Mouse (Mus musculus) small intestine, adult 2 months (tissue): Measurements from ENCODE around the gene Gm45233. TPM values are rescaled to one million over a fixed set of nuclear protein-coding genes. Genes with fewer than 3 reads are reported as not detected.
A peak's percentile ranks its signal among the peaks of the same experiment; 100 is the strongest.

Experiments used
- H3K27ac ChIP-seq: fragments of 200-500 bp; 2 replicates; pipeline ENCODE4 v1.5.1; 2012; ENCODE audit warnings: low read depth, low read length, control low read depth, inconsistent platforms; ENCODE audit not compliant: insufficient read depth
- H3K27me3 ChIP-seq: fragments of 200-500 bp; 2 replicates; pipeline ENCODE4 v1.6.1; 2012; ENCODE audit warnings: mild to moderate bottlenecking, moderate library complexity, low read length, inconsistent platforms; ENCODE audit not compliant: control insufficient read depth, insufficient read depth
- H3K36me3 ChIP-seq: fragments of 200-500 bp; 2 replicates; pipeline ENCODE4 v1.6.1; 2012; ENCODE audit warnings: mild to moderate bottlenecking, low read length, control low read depth, inconsistent platforms; ENCODE audit not compliant: control insufficient read depth, insufficient read depth
- H3K4me1 ChIP-seq: fragments of 200-500 bp; 2 replicates; pipeline ENCODE4 v1.6.1; 2012; ENCODE audit warnings: low read length, inconsistent platforms, mixed read lengths; ENCODE audit not compliant: control insufficient read depth, insufficient read depth, insufficient read length
- H3K4me3 ChIP-seq: fragments of 200-500 bp; 2 replicates; pipeline ENCODE4 v1.5.1; 2012; ENCODE audit warnings: low read depth, mild to moderate bottlenecking, control low read depth, inconsistent platforms, low read length, moderate library complexity
- CTCF ChIP-seq: fragments of 200-500 bp; IDR thresholded peaks from 2 replicates; pipeline ENCODE4 v1.5.1; 2012; ENCODE audit warnings: low read depth, mild to moderate bottlenecking, control low read depth, inconsistent platforms, low read length, moderate library complexity, mixed read lengths; ENCODE audit not compliant: insufficient replicate concordance, insufficient read length; ENCODE audit errors: extremely low read depth
- POLR2A ChIP-seq: fragments of 200-500 bp; IDR thresholded peaks from 2 replicates; pipeline ENCODE4 v1.6.1; 2012; ENCODE audit warnings: low read depth, mild to moderate bottlenecking, control low read depth, inconsistent platforms, low read length, moderate library complexity
- WGBS: fragments of 180-500 bp; shearing (Covaris S2); methylation state at CpG from one replicate; pipeline ENCODE4 v1.1.7; 2018; 5-methylcytosine and 5-hydroxymethylcytosine counted together
- polyA plus RNA-seq: library from polyadenylated mRNA; depleted of rRNA; stranded (reverse); fragments of >200 nt; gene quantifications from 2 replicates; pipeline ENCODE4 v1.2.3, GENCODE M21; 2012

Gene Gm45233
- polyA plus RNA-seq, 1 experiment: 0.29 TPM

DNA sequence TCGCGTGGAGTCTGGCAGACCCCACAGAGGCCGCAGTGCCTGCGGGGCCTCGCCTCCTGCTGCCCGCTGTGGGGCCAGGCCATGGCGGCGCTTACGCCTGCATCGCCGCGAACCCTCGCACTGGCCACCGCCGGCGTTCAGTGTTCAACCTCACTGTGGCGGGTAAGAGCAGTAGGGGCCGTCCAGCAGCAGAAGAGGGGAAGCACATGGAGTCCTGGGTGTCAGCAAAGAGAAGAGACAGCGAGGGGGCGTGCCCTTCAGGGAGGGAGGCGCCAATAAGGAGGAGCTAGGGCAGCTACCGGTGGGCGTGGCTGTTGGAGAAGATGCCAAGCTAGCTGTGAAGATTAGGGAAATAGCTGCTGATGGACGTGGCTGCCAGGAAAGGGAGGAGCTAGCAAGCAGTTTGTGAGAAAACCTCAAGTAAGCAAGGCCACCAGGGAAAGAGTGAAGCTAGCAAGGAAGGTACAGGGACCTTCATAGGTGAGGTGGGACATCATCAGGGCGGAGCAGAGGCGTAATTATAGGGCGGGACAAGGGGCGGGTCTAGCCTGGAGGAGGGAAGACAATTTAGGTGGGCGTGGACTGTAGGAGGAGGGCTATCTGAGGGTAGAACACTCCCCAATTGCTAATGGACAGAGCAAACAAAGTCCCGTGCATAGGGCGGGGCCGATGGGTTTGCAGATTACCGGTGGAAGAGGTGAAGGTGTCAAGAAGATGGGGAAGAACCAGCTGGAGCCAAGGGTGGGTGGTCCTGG is 21.6 kb downstream of the Gm45233 start:
- Histone ChIP-seq H3K36me3 (no peaks in the 10 kb centered on the region), H3K27me3 (no peaks in the 10 kb centered on the region), H3K4me3 (peak overlapping the region; percentile 68), H3K4me1 (peaks cover 6% of the 10 kb centered on the region; the same call in 1 of the 2 replicates), H3K27ac (peak overlapping the region; percentile 14; the same call in 1 of the 2 replicates)
- TF ChIP-seq POLR2A (no peak), CTCF (no peak)
- under 1% methylated on average over 33 of the region's 33 CpGs for WGBS

DNA sequence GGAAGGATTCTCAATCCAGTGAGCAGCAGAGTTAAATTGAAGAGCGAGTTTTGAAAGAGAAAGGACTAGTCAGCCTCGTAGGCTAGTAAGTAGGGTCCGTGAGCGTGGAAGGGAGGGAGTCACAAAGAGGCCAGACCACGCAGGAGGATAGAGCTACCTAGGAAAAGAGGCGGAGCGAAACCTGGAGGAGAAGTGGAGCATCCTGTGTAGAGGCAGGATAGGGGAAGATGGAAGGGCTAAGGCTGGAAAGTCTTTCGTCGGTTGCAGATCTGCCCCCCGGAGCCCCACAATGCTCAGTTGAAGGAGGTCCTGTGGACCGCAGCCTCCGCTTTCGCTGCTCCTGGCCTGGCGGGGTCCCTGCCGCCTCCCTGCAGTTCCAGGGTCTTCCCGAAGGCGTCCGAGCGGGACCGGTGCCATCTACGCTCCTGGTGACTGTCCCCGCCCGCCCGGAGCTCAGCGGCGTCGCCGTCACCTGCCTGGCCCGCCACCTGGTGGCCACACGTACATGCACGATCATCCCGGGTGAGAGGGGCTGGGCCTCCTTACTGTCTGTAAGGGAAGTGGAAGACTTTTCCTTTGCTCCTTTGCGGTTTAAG is 22.3 kb downstream of the Gm45233 start:
- peak overlapping the region; percentile 68 for H3K4me3 ChIP-seq
- H3K27ac ChIP-seq: peak overlapping the region; percentile 6; the same call in 1 of the 2 replicates
- no peaks in the 10 kb centered on the region for H3K36me3 ChIP-seq
- no peaks in the 10 kb centered on the region for H3K27me3 ChIP-seq
- peaks cover 6% of the 10 kb centered on the region; the same call in 1 of the 2 replicates for H3K4me1 ChIP-seq
- WGBS: under 1% methylated on average over 33 of the region's 33 CpGs
- TF ChIP-seq CTCF (peak; percentile 90), POLR2A (no peak)

DNA sequence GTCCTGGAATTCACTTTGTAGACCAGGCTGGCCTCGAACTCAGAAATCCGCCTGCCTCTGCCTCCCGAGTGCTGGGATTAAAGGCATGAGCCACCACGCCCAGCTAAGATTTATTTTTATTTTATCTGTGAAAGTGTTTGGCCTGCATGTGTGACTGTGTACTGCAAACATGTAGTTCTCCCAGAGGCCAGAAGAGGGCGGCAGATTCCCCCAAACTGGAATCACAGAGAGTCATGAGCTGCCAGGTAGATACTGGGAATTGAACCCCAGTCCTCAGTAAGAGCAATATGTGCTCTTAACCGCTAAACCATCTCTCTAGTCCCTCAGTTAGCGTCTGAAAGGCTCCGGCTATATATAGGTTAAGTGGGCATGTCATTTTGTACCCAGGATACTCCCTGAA is 26.4 kb downstream of the Gm45233 start:
- Histone ChIP-seq H3K36me3 (no peaks in the 10 kb centered on the region), H3K27me3 (no peaks in the 10 kb centered on the region), H3K4me1 (no peaks in the 10 kb centered on the region), H3K4me3 (no peak overlapping the region), H3K27ac (no peak overlapping the region)
- no peak for TF ChIP-seq POLR2A
- TF ChIP-seq CTCF: peak; percentile 75; the same call in 1 of the 2 replicates
- 49% methylated on average over 8 of the region's 8 CpGs for WGBS

DNA sequence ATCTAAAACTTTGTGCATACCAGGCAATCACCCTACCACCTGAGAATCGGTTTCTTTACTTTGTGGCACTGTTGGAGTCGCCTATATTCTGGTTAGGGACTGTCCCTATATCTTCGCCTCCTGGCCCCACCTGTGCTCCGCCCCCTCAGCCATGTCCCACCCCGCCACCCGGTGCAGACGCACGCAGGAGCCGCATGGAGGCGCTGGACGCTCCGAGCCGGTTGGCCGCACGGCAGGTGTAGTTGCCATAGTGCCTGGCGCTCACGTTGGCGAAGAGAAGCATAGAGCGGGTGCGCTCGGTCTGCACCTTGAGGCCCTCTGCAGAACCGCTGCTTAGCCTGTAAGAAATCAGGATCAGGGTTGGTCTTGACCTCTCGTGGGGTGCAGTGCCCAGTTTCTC is 31.8 kb downstream of the Gm45233 start:
- no peaks in the 10 kb centered on the region for H3K36me3 ChIP-seq
- H3K4me1 ChIP-seq: no peaks in the 10 kb centered on the region
- TF ChIP-seq POLR2A: no peak
- no peak for TF ChIP-seq CTCF
- no peak overlapping the region for H3K4me3 ChIP-seq
- WGBS: 9% methylated on average over 23 of the region's 23 CpGs
- H3K27me3 ChIP-seq: peaks cover 18% of the 10 kb centered on the region
- H3K27ac ChIP-seq: no peak overlapping the region

DNA sequence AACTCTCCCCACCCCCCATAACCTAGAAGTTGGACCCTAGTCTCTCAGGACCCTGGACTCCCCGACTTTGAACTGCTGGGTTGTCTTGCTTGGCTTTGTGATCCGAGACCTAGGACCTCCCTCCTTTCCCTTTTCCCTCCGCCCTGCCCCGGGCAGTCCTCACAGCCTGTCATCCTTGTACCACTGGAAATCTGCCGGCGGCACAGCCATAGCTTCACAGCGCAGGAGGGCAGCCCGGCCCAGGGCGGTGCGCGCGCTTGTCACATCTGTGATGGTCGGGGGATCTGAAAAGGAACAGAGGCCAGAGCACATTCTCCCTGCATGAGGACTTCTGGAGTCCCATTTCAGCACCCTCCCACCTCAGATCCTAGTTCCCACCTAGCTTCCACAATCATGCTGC is 32.4 kb downstream of the Gm45233 start:
- H3K27me3 ChIP-seq: peaks cover 18% of the 10 kb centered on the region
- WGBS: 13% methylated on average over 13 of the region's 13 CpGs
- H3K27ac ChIP-seq: no peak overlapping the region
- no peaks in the 10 kb centered on the region for H3K36me3 ChIP-seq
- H3K4me3 ChIP-seq: no peak overlapping the region
- TF ChIP-seq CTCF (no peak), POLR2A (no peak)
- no peaks in the 10 kb centered on the region for H3K4me1 ChIP-seq

DNA sequence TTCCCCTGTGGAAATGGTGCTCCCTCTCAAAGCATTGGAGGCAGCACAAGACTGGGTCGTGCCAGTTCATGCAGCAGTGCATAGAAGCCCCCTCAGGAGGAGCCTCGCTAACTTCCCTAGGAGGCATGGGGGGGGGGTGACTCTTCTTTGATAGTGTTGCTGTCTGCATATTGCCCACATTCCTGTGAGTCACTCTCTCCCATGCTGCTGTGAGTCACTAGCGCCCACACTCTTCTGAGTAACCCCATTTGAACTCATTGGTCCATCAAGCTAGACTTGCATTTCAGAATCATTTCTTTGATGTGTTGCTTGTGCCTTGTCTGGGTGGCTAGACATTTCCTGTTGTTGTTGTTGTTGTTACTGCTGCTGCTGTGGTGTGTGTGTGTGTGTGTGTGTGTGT is 37.3 kb downstream of the Gm45233 start:
- TF ChIP-seq CTCF: no peak
- WGBS: 52% methylated on average over 3 of the region's 3 CpGs
- no peak overlapping the region for H3K4me3 ChIP-seq
- H3K4me1 ChIP-seq: no peaks in the 10 kb centered on the region
- peaks cover 10% of the 10 kb centered on the region; the same call in 1 of the 2 replicates for H3K27me3 ChIP-seq
- H3K36me3 ChIP-seq: no peaks in the 10 kb centered on the region
- H3K27ac ChIP-seq: no peak overlapping the region

DNA sequence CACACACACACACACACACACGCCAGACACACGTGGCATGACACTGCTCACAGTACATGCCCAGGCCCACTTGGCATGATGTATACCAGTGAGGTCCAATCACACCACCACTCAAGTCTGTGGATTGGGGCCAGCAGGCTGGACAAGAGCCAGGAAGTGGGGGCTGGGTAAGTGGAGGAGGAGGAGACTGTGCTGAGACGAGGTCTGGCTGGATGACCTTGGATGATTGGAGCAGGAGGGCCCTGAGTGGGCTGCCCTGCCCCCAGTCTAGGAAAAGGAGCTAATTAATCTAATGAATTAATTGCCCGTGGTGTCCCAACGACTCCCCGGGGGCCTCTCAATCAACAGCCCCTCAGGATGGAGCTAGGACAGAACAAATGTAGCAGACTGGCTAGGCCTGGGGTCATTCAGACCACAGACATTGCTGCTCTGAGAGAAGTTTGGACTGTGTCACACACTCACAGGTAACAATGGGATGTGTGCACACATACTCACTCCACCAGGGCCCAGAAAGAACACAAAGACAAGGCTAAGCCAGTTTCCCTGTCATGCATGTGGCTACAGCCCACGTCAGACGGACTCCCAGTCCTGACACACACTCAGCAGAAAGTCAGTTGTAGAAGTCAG is 38.3 kb downstream of the Gm45233 start:
- Histone ChIP-seq H3K4me3 (no peak overlapping the region), H3K27ac (no peak overlapping the region), H3K4me1 (no peaks in the 10 kb centered on the region), H3K36me3 (no peaks in the 10 kb centered on the region), H3K27me3 (0 out of 2 replicates have a peak, but pooled peaks cover under 1% of the 10 kb centered on the region)
- TF ChIP-seq CTCF (no peak), POLR2A (no peak)
- 63% methylated on average over 8 of the region's 8 CpGs for WGBS

DNA sequence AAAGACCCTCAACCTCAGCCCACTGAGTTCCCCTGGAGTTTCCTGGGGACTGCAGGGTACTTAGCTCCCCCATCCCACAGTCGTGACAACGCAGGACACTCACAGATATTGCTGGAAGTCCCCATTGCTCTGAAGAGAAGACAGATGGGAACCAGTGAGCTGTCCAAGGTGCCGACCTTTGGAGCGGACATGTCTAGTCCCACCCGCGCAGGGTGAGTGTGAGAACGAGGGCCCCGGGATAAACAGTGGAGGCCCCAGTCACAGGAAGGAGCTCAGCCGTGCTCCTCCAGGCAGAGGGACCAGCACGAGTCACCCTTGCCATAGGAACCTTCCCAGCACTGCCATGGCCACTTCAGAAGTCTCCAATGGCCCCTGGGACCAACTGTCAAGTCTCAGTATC is 39.3 kb downstream of the Gm45233 start:
- Histone ChIP-seq H3K36me3 (no peaks in the 10 kb centered on the region), H3K27me3 (no peaks in the 10 kb centered on the region), H3K27ac (no peak overlapping the region), H3K4me1 (no peaks in the 10 kb centered on the region), H3K4me3 (no peak overlapping the region)
- TF ChIP-seq POLR2A (no peak), CTCF (no peak)
- WGBS: 4% methylated on average over 10 of the region's 10 CpGs
